In the genomic region with DNA sequence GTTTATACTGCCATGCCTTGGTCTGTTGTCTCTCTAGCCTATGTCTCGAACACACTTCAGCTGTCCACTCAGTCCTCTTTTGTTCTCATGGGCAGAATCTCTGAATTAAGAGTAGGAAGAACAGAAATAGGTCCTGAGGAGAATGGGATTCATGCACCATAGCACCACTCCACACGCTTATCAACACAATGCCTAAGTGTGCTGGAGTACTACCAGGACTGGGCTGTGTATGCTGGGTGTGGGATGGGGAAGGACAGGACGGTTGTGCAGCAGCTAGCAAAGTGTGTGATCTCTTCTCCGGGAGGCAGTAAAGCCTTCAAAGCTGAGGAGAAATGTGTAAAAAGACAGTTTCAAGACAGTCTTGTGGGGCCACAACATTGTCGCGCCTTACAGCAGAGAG, we compare ENCODE assay signal across 24 mouse cellular contexts. TPM values are rescaled to one million over a fixed set of nuclear protein-coding genes. Genes with fewer than 3 reads are reported as not detected.
DNase-seq lines count a peak whose midpoint lies in the region; ATAC-seq and TF ChIP-seq lines count a peak whose summit lies in the region.
"Had no signal": no experiment of that assay in that cellular context is flagged by ENCODE, and none has a peak within 500 bp of the region (broad histone marks: within the 10 kb centered on the region; RNA-seq: fewer than 3 reads in every experiment).

No protein-coding gene starts in this region.

- intact Hi-C loops in heart, postnatal 10 days (cut with DNase I), result no loop called here
- intact Hi-C loops in heart, adult 2 months (cut with DNase I), result no loop called here

- H3K9me3 ChIP-seq in heart, embryonic 13.5 days, result no peaks in the 10 kb centered on the region
- no peaks in the 10 kb centered on the region for H3K9me3 ChIP-seq in heart, postnatal 0 days (replicated peaks; ENCODE audit: control insufficient read depth, low read length)
- H3K9me3 ChIP-seq: embryonic facial prominence, embryonic 10.5 days; embryonic facial prominence, embryonic 12.5 days; forebrain, embryonic 13.5 days; forebrain, embryonic 15.5 days; G1E had no signal

- peaks cover 24% of the 10 kb centered on the region for H3K4me1 ChIP-seq in heart, embryonic 13.5 days
- peaks cover 2% of the 10 kb centered on the region; the same call in 1 of the 2 replicates for H3K4me1 ChIP-seq in heart, adult 2 months (ENCODE audit: control insufficient read depth, insufficient read depth, low read length)
- peaks cover 6% of the 10 kb centered on the region; the same call in 1 of the 2 replicates for H3K4me1 ChIP-seq in heart, postnatal 0 days (ENCODE audit: control insufficient read depth, insufficient read depth)
- H3K4me1 ChIP-seq: embryonic facial prominence, embryonic 10.5 days; embryonic facial prominence, embryonic 12.5 days; forebrain, embryonic 13.5 days; forebrain, embryonic 15.5 days had no signal

- no peak overlapping the region for H3K9ac ChIP-seq in heart, embryonic 13.5 days
- no peak overlapping the region for H3K9ac ChIP-seq in heart, adult 2 months (ENCODE audit: low read depth, low read length)
- no peak overlapping the region for H3K9ac ChIP-seq in heart, postnatal 0 days (replicated peaks; ENCODE audit: low read depth, low read length)
- H3K9ac ChIP-seq: embryonic facial prominence, embryonic 12.5 days; forebrain, embryonic 13.5 days; forebrain, embryonic 15.5 days had no signal

- ATAC-seq in heart, embryonic 13.5 days (ENCODE audit: extremely low read depth, insufficient number of reproducible peaks, low FRiP score, low TSS enrichment), result no peak
- peak; percentile 51; the same call in 1 of the 2 replicates for ATAC-seq in heart, postnatal 0 days (ENCODE audit: insufficient read depth, low read depth)
- ATAC-seq: activated CD4-positive, CD25-positive, alpha-beta regulatory T cell, adult 4 months; CD4-positive, CD25-positive, alpha-beta regulatory T cell, adult 4 months; forebrain, embryonic 13.5 days; forebrain, embryonic 15.5 days; Patski had no signal

- TF ChIP-seq EP300 in heart, adult 2 months (IDR thresholded peaks at IDR 0.05; ENCODE audit: insufficient read depth, low read depth, low read length), result no peak
- TF ChIP-seq EP300 in heart, postnatal 0 days (IDR thresholded peaks at IDR 0.05; ENCODE audit: low read depth), result no peak

- no peaks in the 10 kb centered on the region for H3K27me3 ChIP-seq in heart, embryonic 13.5 days (replicated peaks)
- no peaks in the 10 kb centered on the region for H3K27me3 ChIP-seq in heart, adult 2 months (ENCODE audit: control insufficient read depth, insufficient read depth, low read length)
- H3K27me3 ChIP-seq in heart, postnatal 0 days (ENCODE audit: control insufficient read depth, insufficient read depth, low read length), result no peaks in the 10 kb centered on the region
- H3K27me3 ChIP-seq: CH12.LX; embryonic facial prominence, embryonic 12.5 days; forebrain, embryonic 13.5 days; forebrain, embryonic 15.5 days; Patski had no signal

- no peak overlapping the region for H3K4me2 ChIP-seq in heart, embryonic 13.5 days
- no peak overlapping the region for H3K4me2 ChIP-seq in heart, postnatal 0 days (ENCODE audit: low read depth, low read length)
- H3K4me2 ChIP-seq: embryonic facial prominence, embryonic 12.5 days; forebrain, embryonic 13.5 days; forebrain, embryonic 15.5 days had no signal

- DNase-seq in heart, adult 11 months, result peak; percentile 72
- DNase-seq in heart, postnatal 10 days, result no peak
- DNase-seq in heart, adult 2 months, result no peak
- no peak for DNase-seq in heart, postnatal 0 days (ENCODE audit: low spot score)
- DNase-seq in heart, adult 18-20 months, result no peak
- DNase-seq: adrenal gland, adult 8-10 months; adrenal gland, postnatal 14 days; adrenal gland, postnatal 36 days; B cell, adult 2 months; cerebellum, adult 11-12 months; cerebellum, adult 2 months; cerebellum, adult 9-10 months; cerebellum, postnatal 10 days; cerebellum, postnatal 25 days had no signal

- H3K79me2 ChIP-seq in heart, adult 2 months (replicated peaks; ENCODE audit: control insufficient read depth, insufficient read depth, low read length), result no peaks in the 10 kb centered on the region

- TF ChIP-seq CTCF in heart, adult 2 months (IDR thresholded peaks at IDR 0.05), result no peak
- no peak for TF ChIP-seq CTCF in heart, postnatal 0 days (IDR thresholded peaks at IDR 0.05; ENCODE audit: low read depth)

- 68% methylated on average over 6 of the region's 6 CpGs for WGBS in heart, embryonic 13.5 days
- 80% methylated on average over 6 of the region's 6 CpGs for WGBS in heart, adult 2 months
- 54% methylated on average over 6 of the region's 6 CpGs for WGBS in heart, postnatal 0 days

- H3K36me3 ChIP-seq in heart, embryonic 13.5 days, result peaks cover 56% of the 10 kb centered on the region
- no peaks in the 10 kb centered on the region for H3K36me3 ChIP-seq in heart, adult 2 months (ENCODE audit: control insufficient read depth, insufficient read depth, low read length)
- H3K36me3 ChIP-seq in heart, postnatal 0 days (replicated peaks; ENCODE audit: control insufficient read depth, insufficient read depth, low read length), result peaks cover 39% of the 10 kb centered on the region

- peak overlapping the region; percentile 58 for H3K27ac ChIP-seq in heart, embryonic 13.5 days (replicated peaks)
- H3K27ac ChIP-seq in heart, adult 2 months, result no peak overlapping the region
- H3K27ac ChIP-seq in heart, postnatal 0 days (ENCODE audit: low read depth), result no peak overlapping the region
- H3K27ac ChIP-seq: embryonic facial prominence, embryonic 10.5 days; embryonic facial prominence, embryonic 12.5 days; forebrain, embryonic 13.5 days; forebrain, embryonic 15.5 days had no signal

- TF ChIP-seq POLR2A in heart, adult 2 months (IDR thresholded peaks at IDR 0.05; ENCODE audit: insufficient read depth, low read depth, low read length), result no peak

- H3K4me3 ChIP-seq in heart, embryonic 13.5 days, result no peak overlapping the region
- no peak overlapping the region for H3K4me3 ChIP-seq in heart, adult 2 months
- H3K4me3 ChIP-seq in heart, postnatal 0 days (ENCODE audit: low read depth, low read length), result no peak overlapping the region
- H3K4me3 ChIP-seq: embryonic facial prominence, embryonic 10.5 days; embryonic facial prominence, embryonic 12.5 days; forebrain, embryonic 13.5 days; forebrain, embryonic 15.5 days had no signal

RNA-seq across cellular contexts. Expression of a gene that starts 23.2 kb away (rescaled TPM):
- under 1 TPM; 0.22 to 0.65 TPM for total RNA-seq in heart, postnatal 10 days (2021)
- polyA plus RNA-seq in heart, embryonic 13.5 days (2015; fragmentation: Nextera tagmentation; extraction: Ambion mirVana), result 2.0 and 2.1 TPM in 2 replicates
- under 1 TPM; 0.43 to 0.73 TPM for total RNA-seq in heart, adult 2 months (2021)
- polyA plus RNA-seq in heart, adult 2 months (2012; rRNA removed), result 0.39 and 0.47 TPM in 2 replicates
- total RNA-seq in heart, postnatal 0 days (2014; rRNA removed; ENCODE audit: low replicate concordance), result 0.73 and 0.88 TPM in 2 replicates
- polyA plus RNA-seq in heart, postnatal 0 days (2015; fragmentation: Nextera tagmentation; extraction: Ambion mirVana), result 0.40 and 0.55 TPM in 2 replicates
- under 1 TPM; 0.35 to 0.54 TPM for total RNA-seq in heart, adult 18-20 months (2021)

RNA-seq across cellular contexts. Expression of a gene that starts 50.7 kb away (rescaled TPM):
- 10 to 100 TPM; 12.2 to 12.5 TPM for total RNA-seq in heart, postnatal 10 days (2021)
- polyA plus RNA-seq in heart, embryonic 13.5 days (2015; fragmentation: Nextera tagmentation; extraction: Ambion mirVana), result 21.7 and 25.5 TPM in 2 replicates
- total RNA-seq in heart, adult 2 months (2021), result 10 to 100 TPM in 1 of 2 experiments, 1 to 10 TPM in 1; 9.8 to 10.8 TPM
- polyA plus RNA-seq in heart, adult 2 months (2012; rRNA removed), result 6.4 and 9.8 TPM in 2 replicates
- total RNA-seq in heart, postnatal 0 days (2014; rRNA removed; ENCODE audit: low replicate concordance), result 5.6 and 9.6 TPM in 2 replicates
- 15.8 TPM in 2 replicates for polyA plus RNA-seq in heart, postnatal 0 days (2015; fragmentation: Nextera tagmentation; extraction: Ambion mirVana)
- total RNA-seq in heart, adult 18-20 months (2021), result 10 to 100 TPM; 10.1 to 11.1 TPM
